Mouse (Mus musculus) bone marrow, adult 2 months (tissue): ENCODE data around the gene Cadm4.

Experiments used
- CTCF ChIP-seq: fragments of 200-500 bp; IDR thresholded peaks from 2 replicates; pipeline ENCODE4 v1.5.1; 2011; ENCODE audit warnings: low read length, control low read depth; ENCODE audit not compliant: control insufficient read depth, insufficient read depth
- POLR2A ChIP-seq: fragments of 200-500 bp; IDR thresholded peaks from 2 replicates; pipeline ENCODE4 v1.6.1; 2011; ENCODE audit warnings: low read depth, mild to moderate bottlenecking, control low read depth, low read length, borderline replicate concordance; ENCODE audit not compliant: control insufficient read depth

DNA sequence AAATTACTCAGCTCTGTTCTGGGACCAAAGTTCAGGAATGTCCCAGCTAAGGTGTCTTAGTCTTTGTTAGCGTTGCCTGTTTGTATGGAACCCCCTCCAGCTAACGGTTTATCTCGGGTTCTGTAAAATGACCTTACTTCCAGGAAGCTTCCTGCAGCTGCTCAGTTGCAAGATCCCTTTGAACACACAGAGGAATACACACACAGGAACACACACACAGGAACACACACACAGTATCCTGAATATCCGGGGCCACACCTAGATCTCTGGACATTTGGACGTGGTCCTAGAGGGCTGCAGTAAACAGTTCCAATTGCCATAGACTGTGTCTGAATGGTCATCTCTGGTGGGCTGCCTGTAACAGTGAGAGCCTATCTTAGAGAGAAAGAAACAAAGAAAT is 26.1 kb upstream of the Cadm4 start:
- no peak for TF ChIP-seq CTCF
- TF ChIP-seq POLR2A: no peak
